16 mouse cellular contexts compared by ENCODE assay signal in genomic region chr13:43452177-43452576, GRCm38 (mm10).
"Had no signal": no experiment of that assay in that cellular context is flagged by ENCODE, and none has a peak within 500 bp of the region (broad histone marks: within the 10 kb centered on the region; RNA-seq: fewer than 3 reads in every experiment).

No protein-coding gene starts in this region.

- ATAC-seq: intestine, embryonic 16.5 days; liver, embryonic 12.5 days had no signal

- H3K36me3 ChIP-seq: limb, embryonic 15.5 days; midbrain, embryonic 13.5 days; neural tube, embryonic 15.5 days; stomach, embryonic 15.5 days had no signal

- H3K9me3 ChIP-seq: kidney, embryonic 15.5 days; limb, embryonic 15.5 days; liver, embryonic 12.5 days; midbrain, embryonic 13.5 days; neural tube, embryonic 15.5 days; stomach, embryonic 15.5 days had no signal

- H3K27me3 ChIP-seq: kidney, embryonic 15.5 days; limb, embryonic 15.5 days; liver, embryonic 12.5 days; midbrain, embryonic 13.5 days; neural tube, embryonic 15.5 days; stomach, embryonic 15.5 days had no signal

- H3K9ac ChIP-seq: kidney, embryonic 15.5 days; limb, embryonic 15.5 days; liver, embryonic 12.5 days; lung, embryonic 14.5 days; midbrain, embryonic 13.5 days; neural tube, embryonic 15.5 days; stomach, embryonic 15.5 days had no signal

- H3K4me3 ChIP-seq: kidney, embryonic 15.5 days; limb, embryonic 15.5 days; liver, embryonic 12.5 days; midbrain, embryonic 13.5 days; myocyte; neural tube, embryonic 15.5 days; stomach, embryonic 15.5 days had no signal

- H3K27ac ChIP-seq: limb, embryonic 15.5 days; liver, embryonic 12.5 days; stomach, embryonic 15.5 days had no signal

- H3K4me2 ChIP-seq: kidney, embryonic 15.5 days; limb, embryonic 15.5 days; liver, embryonic 12.5 days; lung, embryonic 14.5 days; midbrain, embryonic 13.5 days; neural tube, embryonic 15.5 days; stomach, embryonic 15.5 days had no signal

- DNase-seq: kidney, adult 2 months; layer of hippocampus, postnatal 36 days; lung, embryonic 14.5 days; lung, postnatal 10 days; lung, postnatal 4 days; right cerebral cortex, adult 18-20 months; right cerebral cortex, postnatal 25 days; thymus, postnatal 36 days had no signal
